Mouse (Mus musculus) kidney, postnatal 0 days (tissue): ENCODE results near the gene Plpp2. TPM values are rescaled to one million over a fixed set of nuclear protein-coding genes. Genes with fewer than 3 reads are reported as not detected.

Experiments
- ATAC-seq: fragments of 200-750 bp; cut with Nextera tagmentation; replicated peaks from 2 replicates; pipeline ENCODE4 v1.8.0; 2017; ENCODE audit warnings: low read depth, moderate number of reproducible peaks, moderate TSS enrichment, moderate library complexity; ENCODE audit not compliant: low FRiP score
- DNase-seq: peaks from one replicate; pipeline ENCODE4 v3.0.0-alpha.2; 2016; ENCODE audit warnings: low spot score
- H3K27ac ChIP-seq: fragments of 300-500 bp; sonication (generic); 2 replicates; pipeline ENCODE4 v1.5.1; 2014; ENCODE audit warnings: mild to moderate bottlenecking
- H3K27me3 ChIP-seq: fragments of 300-500 bp; sonication (generic); 2 replicates; pipeline ENCODE4 v1.6.1; 2014; ENCODE audit warnings: low read length, mixed read lengths; ENCODE audit not compliant: insufficient read depth
- H3K36me3 ChIP-seq: fragments of 300-500 bp; sonication (generic); 2 replicates; pipeline ENCODE4 v1.6.1; 2014; ENCODE audit warnings: low read length, mixed read lengths; ENCODE audit not compliant: insufficient read depth
- H3K4me1 ChIP-seq: fragments of 300-500 bp; sonication (generic); replicated peaks from 2 replicates; pipeline ENCODE4 v1.6.1; 2014; ENCODE audit warnings: antibody characterized with exemption, low read length, mixed read lengths; ENCODE audit not compliant: insufficient read depth
- H3K4me2 ChIP-seq: fragments of 300-500 bp; sonication (generic); 2 replicates; pipeline ENCODE4 v1.6.1; 2014; ENCODE audit warnings: mild to moderate bottlenecking, low read length, moderate library complexity, mixed read lengths
- H3K4me3 ChIP-seq: fragments of 300-500 bp; sonication (generic); replicated peaks from 2 replicates; pipeline ENCODE4 v1.5.1; 2014; ENCODE audit warnings: low read depth, low read length
- H3K9ac ChIP-seq: fragments of 300-500 bp; sonication (generic); 2 replicates; pipeline ENCODE4 v1.6.1; 2014; ENCODE audit warnings: low read depth, low read length
- H3K9me3 ChIP-seq: fragments of 300-500 bp; sonication (generic); replicated peaks from 2 replicates; pipeline ENCODE4 v1.6.1; 2016; ENCODE audit warnings: low read length, inconsistent platforms, mixed read lengths
- CTCF ChIP-seq: IDR thresholded peaks from 2 replicates; pipeline ENCODE4 v1.5.1; 2016; ENCODE audit warnings: antibody characterized with exemption, low read depth, mild to moderate bottlenecking, moderate library complexity
- WGBS: fragments of 180-500 bp; shearing (Covaris S2); extraction: QIAGEN DNeasy Blood & Tissue Kit; methylation state at CpG from one replicate; pipeline ENCODE4 v1.1.7; 2014; 5-methylcytosine and 5-hydroxymethylcytosine counted together
- polyA plus RNA-seq: library from polyadenylated mRNA; unstranded; fragments of >200 nt; fragmentation: Nextera tagmentation; extraction: Ambion mirVana; gene quantifications from 2 replicates; pipeline ENCODE4 v1.2.1, GENCODE M21; 2015

The Plpp2 gene
- polyA plus RNA-seq, 1 experiment from 2014 or later: 67.0 TPM

DNA sequence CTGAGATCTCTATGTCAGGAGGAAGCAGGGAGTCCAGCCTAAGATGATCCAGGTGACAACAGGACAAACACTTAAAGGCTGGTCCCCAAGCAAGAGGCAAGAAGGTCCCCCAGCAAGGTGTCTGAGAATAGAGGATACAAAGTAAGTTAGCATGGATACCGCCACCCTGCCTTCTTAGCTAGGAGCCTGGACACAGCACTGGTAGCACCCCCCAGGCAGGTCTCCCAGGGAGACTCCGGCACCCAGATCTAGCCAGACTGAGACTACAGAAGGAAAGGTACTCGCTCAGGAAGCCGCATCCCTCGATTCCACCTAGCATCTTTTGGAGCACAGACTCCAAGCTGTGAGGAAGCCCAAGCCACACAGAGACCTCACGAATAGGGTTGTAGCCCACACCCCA lies 19.6 kb upstream of the Plpp2 start:
- DNase-seq (no peak), ATAC-seq (no peak)
- peak overlapping the region; percentile 87 for H3K4me2 ChIP-seq
- no peak overlapping the region for H3K4me3 ChIP-seq
- no peaks in the 10 kb centered on the region for H3K27me3 ChIP-seq
- no peaks in the 10 kb centered on the region for H3K9me3 ChIP-seq
- H3K36me3 ChIP-seq: peaks cover 20% of the 10 kb centered on the region
- TF ChIP-seq CTCF: no peak
- H3K4me1 ChIP-seq: peaks cover 8% of the 10 kb centered on the region; the same call in 1 of the 2 replicates
- no peak overlapping the region for H3K27ac ChIP-seq
- H3K9ac ChIP-seq: peak overlapping the region; percentile 92; the same call in 1 of the 2 replicates
- 75% methylated on average over 6 of the region's 6 CpGs for WGBS

- WGBS: 83% methylated on average over 8 of the region's 8 CpGs
- Histone ChIP-seq H3K4me1 (peaks cover 8% of the 10 kb centered on the region; the same call in 1 of the 2 replicates), H3K27me3 (no peaks in the 10 kb centered on the region), H3K4me3 (no peak overlapping the region), H3K36me3 (peaks cover 22% of the 10 kb centered on the region), H3K9me3 (no peaks in the 10 kb centered on the region), H3K27ac (no peak overlapping the region), H3K9ac (no peak overlapping the region), H3K4me2 (no peak overlapping the region)
- no peak for ATAC-seq
- DNase-seq: no peak
- TF ChIP-seq CTCF: no peak
These were observed 18.9 kb upstream of the Plpp2 start for GRCm38 (mm10) chr10:79552531-79552930.

DNA sequence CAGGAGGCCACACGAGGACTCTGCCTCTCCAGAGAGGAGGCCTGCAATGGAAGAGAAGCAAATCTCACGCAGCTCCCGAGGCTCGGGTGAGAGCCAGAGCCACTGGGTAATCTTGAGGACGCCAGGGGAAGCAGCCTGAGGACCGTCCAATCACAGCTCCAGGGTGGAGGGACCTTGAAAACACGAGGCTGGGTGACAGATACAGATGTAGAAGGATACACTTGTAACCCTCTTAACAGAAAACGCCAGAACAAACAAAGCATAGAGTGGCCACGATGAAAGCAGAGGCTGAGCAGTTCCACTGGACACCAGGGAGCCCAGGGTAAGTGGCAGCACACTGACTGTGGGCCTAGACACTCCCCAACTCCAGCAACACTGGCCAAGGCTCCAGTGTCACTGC lies 16.8 kb upstream of the Plpp2 start:
- TF ChIP-seq CTCF: no peak
- ATAC-seq (no peak), DNase-seq (no peak)
- Histone ChIP-seq H3K9me3 (no peaks in the 10 kb centered on the region), H3K4me2 (no peak overlapping the region), H3K36me3 (peaks cover 43% of the 10 kb centered on the region), H3K9ac (no peak overlapping the region), H3K4me1 (peaks cover 8% of the 10 kb centered on the region; the same call in 1 of the 2 replicates), H3K27ac (no peak overlapping the region), H3K27me3 (no peaks in the 10 kb centered on the region), H3K4me3 (no peak overlapping the region)
- 84% methylated on average over 9 of the region's 9 CpGs for WGBS

DNA sequence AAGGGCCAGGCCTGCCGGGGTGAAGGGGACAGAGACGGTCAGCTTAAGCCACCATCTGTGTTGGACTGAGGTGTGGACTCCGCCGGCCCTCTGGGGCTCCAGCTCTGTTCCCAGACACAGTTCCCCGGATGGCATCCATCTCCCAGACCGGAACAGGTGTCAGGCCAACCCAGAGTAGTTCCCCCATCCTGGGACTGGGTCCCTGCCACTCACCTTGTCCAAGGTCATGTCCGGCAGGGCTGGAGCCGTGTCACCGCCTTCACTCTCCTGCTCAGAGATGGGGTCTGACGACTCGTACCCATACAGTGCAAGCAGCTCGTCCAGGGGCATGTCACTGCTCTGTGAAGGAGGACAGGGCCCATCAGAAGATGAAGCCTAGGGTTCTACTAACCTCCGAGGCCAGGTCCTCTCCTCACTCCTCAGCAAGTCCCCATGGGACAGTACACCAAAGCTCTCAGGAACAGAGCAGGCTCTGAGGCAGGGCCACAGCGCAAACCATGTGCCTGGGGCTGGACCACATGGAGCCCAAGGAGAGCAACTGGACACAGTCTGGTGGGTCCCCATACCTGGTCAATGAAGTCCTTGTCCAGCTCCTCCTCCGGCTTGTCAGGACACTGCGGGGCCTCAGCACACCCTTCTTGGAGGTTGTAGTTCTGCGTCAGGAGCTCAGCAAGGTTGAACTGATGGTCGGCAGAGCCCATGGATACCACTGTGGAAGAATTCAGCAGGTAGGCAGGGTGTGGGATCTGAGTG lies 15.6 kb upstream of the Plpp2 start:
- no peak for TF ChIP-seq CTCF
- Histone ChIP-seq H3K4me1 (peaks cover 8% of the 10 kb centered on the region; the same call in 1 of the 2 replicates), H3K27me3 (no peaks in the 10 kb centered on the region), H3K27ac (no peak overlapping the region), H3K9me3 (no peaks in the 10 kb centered on the region), H3K4me3 (no peak overlapping the region), H3K9ac (no peak overlapping the region), H3K4me2 (no peak overlapping the region), H3K36me3 (peaks cover 48% of the 10 kb centered on the region)
- ATAC-seq (no peak), DNase-seq (no peak)
- 95% methylated on average over 18 of the region's 18 CpGs for WGBS

DNA sequence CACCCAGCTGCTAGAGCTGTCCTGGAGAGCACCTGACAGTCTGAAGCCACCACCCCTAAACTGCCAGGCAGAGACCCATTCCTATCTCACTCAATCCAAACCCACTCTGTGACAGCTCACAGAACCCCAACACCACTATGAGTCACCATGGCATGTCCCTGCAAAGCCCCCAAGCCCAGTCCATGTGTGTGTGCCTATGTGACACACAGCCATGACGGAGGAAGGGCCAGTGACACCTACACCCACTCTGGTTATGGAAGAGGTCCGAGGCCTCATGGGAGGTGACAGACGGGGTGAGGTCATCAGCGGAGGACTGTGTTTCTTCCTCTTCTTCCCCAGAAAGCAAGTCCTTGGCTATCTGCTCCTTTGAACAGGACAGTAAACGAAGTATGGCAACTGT lies 14.9 kb upstream of the Plpp2 start:
- Histone ChIP-seq H3K27ac (no peak overlapping the region), H3K36me3 (peaks cover 54% of the 10 kb centered on the region), H3K9ac (no peak overlapping the region), H3K4me1 (peaks cover 5% of the 10 kb centered on the region; the same call in 1 of the 2 replicates), H3K4me2 (no peak overlapping the region), H3K4me3 (no peak overlapping the region), H3K9me3 (no peaks in the 10 kb centered on the region), H3K27me3 (no peaks in the 10 kb centered on the region)
- TF ChIP-seq CTCF: no peak
- DNase-seq (no peak), ATAC-seq (no peak)
- WGBS: 93% methylated on average over 5 of the region's 5 CpGs

GRCm38 (mm10) chr10:79547148-79547675 lies 13.6 kb upstream of the Plpp2 start:
- Histone ChIP-seq H3K27me3 (no peaks in the 10 kb centered on the region), H3K4me1 (no peaks in the 10 kb centered on the region), H3K9ac (no peak overlapping the region), H3K36me3 (peaks cover 61% of the 10 kb centered on the region), H3K9me3 (no peaks in the 10 kb centered on the region), H3K4me2 (no peak overlapping the region), H3K4me3 (no peak overlapping the region), H3K27ac (no peak overlapping the region)
- WGBS: 69% methylated on average over 5 of the region's 5 CpGs
- DNase-seq (no peak), ATAC-seq (no peak)
- no peak for TF ChIP-seq CTCF
